Mouse (Mus musculus) T-helper 1 cell (primary cell): ENCODE data around the gene Ankrd42.

Source experiments
- in situ Hi-C: fragments of 300-600 bp; cut with MboI, MseI; formaldehyde crosslinking; loops from one replicate; pipeline ENCODE4 v1.15.1; 2025; ENCODE audit warnings: high pct_unique_total_duplicates

Gene Ankrd42

GRCm38 (mm10) chr7:92580491-92581207 lies 56.3 kb downstream of the Ankrd42 start:
- in situ Hi-C loops = no loop called here

GRCm38 (mm10) chr7:92566775-92567174 lies 70.2 kb downstream of the Ankrd42 start:
- in situ Hi-C loops = no loop called here

- in situ Hi-C loops = no loop called here
Measured at GRCm38 (mm10) chr7:92560986-92561876, 75.7 kb downstream of the Ankrd42 start, which contains the start of gene Ccdc90b. Ccdc90b (plus strand) TSS chr7:92561149.

GRCm38 (mm10) chr7:92558744-92559143 lies 78.2 kb downstream of the Ankrd42 start:
- in situ Hi-C loops = no loop called here

- in situ Hi-C loops = no loop called here
Measured at GRCm38 (mm10) chr7:92550990-92551392, 86.0 kb downstream of the Ankrd42 start.

- in situ Hi-C loops = no loop called here
Measured at GRCm38 (mm10) chr7:92550248-92550989, 86.5 kb downstream of the Ankrd42 start.

GRCm38 (mm10) chr7:92546763-92547162 lies 90.2 kb downstream of the Ankrd42 start:
- in situ Hi-C loops = loop anchor here (5.0 kb wide), 1 partner anchor 449 kb away; no protein-coding TSS in a partner anchor

GRCm38 (mm10) chr7:92532351-92533036 lies 104.4 kb downstream of the Ankrd42 start:
- in situ Hi-C loops = no loop called here
